Mouse (Mus musculus) urinary bladder, adult 18-20 months (tissue): Measurements from ENCODE around the gene Trim9.

Source experiments
- DNase-seq, 2 experiments: peaks; one replicate each; pipeline ENCODE4 v3.0.0; 2022; ENCODE audit warnings: low spot score in 2 of 2, mixed read lengths in 2 of 2

Gene Trim9

DNA sequence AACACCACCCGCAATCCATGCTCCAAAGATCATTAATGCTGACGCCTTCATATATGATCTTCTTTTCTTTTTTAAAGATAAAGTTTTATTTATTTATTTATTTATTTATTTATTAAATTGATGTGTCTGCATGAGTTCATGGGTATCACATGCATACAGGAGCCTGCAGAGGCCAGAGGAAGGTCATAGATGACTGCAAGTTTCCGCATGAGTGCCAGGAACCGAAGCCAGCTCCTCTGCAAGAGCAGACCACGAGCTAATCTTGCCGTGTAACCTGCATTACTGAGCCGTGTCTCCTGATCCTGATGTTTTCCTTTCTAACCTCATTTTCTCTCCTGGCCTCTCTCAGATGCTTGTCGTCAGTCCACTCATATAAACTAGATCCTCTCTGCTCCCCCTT is 133.1 kb downstream of the Trim9 start:
- no peak for DNase-seq

GRCm38 (mm10) chr12:70213601-70214000 is 133.8 kb downstream of the Trim9 start:
- DNase-seq: no peak

- DNase-seq: no peak
These were observed 134.9 kb downstream of the Trim9 start for GRCm38 (mm10) chr12:70212501-70212900.

DNA sequence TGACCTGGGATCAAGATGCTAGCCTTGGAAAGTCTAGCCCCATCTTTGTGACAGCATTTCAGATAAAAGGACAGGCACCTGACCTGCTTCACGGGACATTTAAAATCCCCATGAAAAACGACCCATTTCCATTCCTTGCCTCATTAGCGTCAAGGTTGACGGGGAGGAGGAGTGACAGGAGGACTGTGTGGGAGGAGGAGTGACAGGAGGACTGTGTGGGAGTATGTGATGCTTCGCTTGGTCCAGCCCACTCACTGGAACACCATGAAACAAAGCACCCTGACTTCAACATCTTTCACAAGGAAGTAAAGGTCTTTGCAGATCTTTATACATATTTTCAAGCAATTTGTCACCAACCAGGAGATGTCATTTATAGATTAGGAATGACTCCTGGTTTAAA is 139.2 kb downstream of the Trim9 start:
- no peak for DNase-seq

GRCm38 (mm10) chr12:70204433-70204832 is 143.0 kb downstream of the Trim9 start:
- DNase-seq: no peak

- no peak for DNase-seq
These were observed 145.4 kb downstream of the Trim9 start for GRCm38 (mm10) chr12:70201926-70202529.

DNA sequence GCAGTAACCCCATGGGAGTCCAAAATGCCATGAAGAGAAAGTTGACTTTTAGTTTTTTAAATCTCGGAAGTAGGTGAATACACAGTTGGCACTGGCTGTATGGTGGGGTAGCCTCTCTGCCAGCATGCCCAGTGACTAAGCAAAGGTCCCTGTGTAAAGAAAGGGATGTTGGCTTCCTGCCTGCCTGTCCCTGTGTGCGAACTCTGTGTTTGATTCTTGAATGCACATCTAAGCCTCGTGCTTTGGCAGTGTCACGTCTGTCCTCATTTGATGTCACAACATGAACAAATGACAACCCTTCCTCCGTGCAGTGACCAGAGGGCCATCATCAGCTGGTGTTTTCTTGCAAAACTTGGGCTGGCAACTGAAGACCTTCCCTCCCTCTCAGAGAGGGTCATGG is 151.1 kb downstream of the Trim9 start:
- no peak for DNase-seq

DNA sequence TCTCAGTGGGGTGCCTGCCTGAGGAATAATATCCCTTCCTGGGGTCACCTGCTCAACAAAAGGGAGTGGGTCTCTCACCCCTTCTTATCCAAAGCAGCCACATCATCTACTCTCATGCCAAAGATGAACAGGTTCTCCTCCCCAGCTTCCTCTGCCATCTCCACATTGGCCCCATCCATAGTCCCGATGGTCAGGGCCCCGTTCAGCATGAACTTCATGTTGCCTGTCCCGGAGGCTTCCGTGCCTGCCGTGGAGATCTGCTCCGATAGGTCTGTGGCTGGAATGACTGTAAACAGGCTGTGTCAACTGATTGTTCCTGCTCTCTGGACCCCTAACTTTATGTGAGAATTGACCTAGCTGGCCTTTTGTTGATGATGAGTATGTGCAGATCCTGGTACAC is 152.0 kb downstream of the Trim9 start:
- no peak for DNase-seq
